Mouse (Mus musculus): ENCODE results near the gene Anxa11.
"Not testable (repeated sequence)": the region's sequence is repeated elsewhere in the genome, so short reads cannot be mapped to it uniquely, and the experiment has no call there.

The Anxa11 gene

GRCm38 (mm10) chr14:25872461-25873415 is 30.8 kb downstream of the Anxa11 start:
- no peak for DNase-seq

GRCm38 (mm10) chr14:25876640-25877039 is 34.7 kb downstream of the Anxa11 start:
- not testable (repeated sequence) for DNase-seq

- DNase-seq: not testable (repeated sequence)
Observed at GRCm38 (mm10) chr14:25881769-25882168, 39.8 kb downstream of the Anxa11 start.

GRCm38 (mm10) chr14:25885886-25886285 is 43.9 kb downstream of the Anxa11 start:
- DNase-seq: not testable (repeated sequence)

GRCm38 (mm10) chr14:25894566-25894965 is 52.6 kb downstream of the Anxa11 start:
- not testable (repeated sequence) for DNase-seq

GRCm38 (mm10) chr14:25895686-25896085 is 53.7 kb downstream of the Anxa11 start:
- DNase-seq: not testable (repeated sequence)

- DNase-seq: not testable (repeated sequence)
Observed at GRCm38 (mm10) chr14:25903000-25903399, 61.0 kb downstream of the Anxa11 start, which contains the start of gene Plac9a. Plac9a (minus strand) TSS chr14:25903100.

GRCm38 (mm10) chr14:25905243-25905642 is 63.3 kb downstream of the Anxa11 start:
- not testable (repeated sequence) for DNase-seq

- DNase-seq: not testable (repeated sequence)
Observed at GRCm38 (mm10) chr14:25907272-25907671, 65.3 kb downstream of the Anxa11 start.

- DNase-seq: not testable (repeated sequence)
Observed at GRCm38 (mm10) chr14:25908976-25909375, 67.0 kb downstream of the Anxa11 start.

GRCm38 (mm10) chr14:25918427-25919170 is 76.6 kb downstream of the Anxa11 start:
- not testable (repeated sequence) for DNase-seq

- DNase-seq: not testable (repeated sequence)
Observed at GRCm38 (mm10) chr14:25926814-25927561, 85.0 kb downstream of the Anxa11 start.

- not testable (repeated sequence) for DNase-seq
Observed at GRCm38 (mm10) chr14:25927562-25927881, 85.6 kb downstream of the Anxa11 start, which contains the start of gene Tmem254a. Tmem254a (minus strand) TSS chr14:25927672.
